Mouse (Mus musculus) kidney, postnatal 0 days (tissue): Measurements from ENCODE around the gene Oxa1l. TPM values are rescaled to one million over a fixed set of nuclear protein-coding genes. Genes with fewer than 3 reads are reported as not detected.
"Not testable (repeated sequence)": the region's sequence is repeated elsewhere in the genome, so short reads cannot be mapped to it uniquely, and the experiment has no call there.

Experiments
- ATAC-seq: fragments of 200-750 bp; cut with Nextera tagmentation; replicated peaks from 2 replicates; pipeline ENCODE4 v1.8.0; 2017; ENCODE audit warnings: low read depth, moderate number of reproducible peaks, moderate TSS enrichment, moderate library complexity; ENCODE audit not compliant: low FRiP score
- DNase-seq: peaks from one replicate; pipeline ENCODE4 v3.0.0-alpha.2; 2016; ENCODE audit warnings: low spot score
- H3K27ac ChIP-seq: fragments of 300-500 bp; sonication (generic); 2 replicates; pipeline ENCODE4 v1.5.1; 2014; ENCODE audit warnings: mild to moderate bottlenecking
- H3K27me3 ChIP-seq: fragments of 300-500 bp; sonication (generic); 2 replicates; pipeline ENCODE4 v1.6.1; 2014; ENCODE audit warnings: low read length, mixed read lengths; ENCODE audit not compliant: insufficient read depth
- H3K36me3 ChIP-seq: fragments of 300-500 bp; sonication (generic); 2 replicates; pipeline ENCODE4 v1.6.1; 2014; ENCODE audit warnings: low read length, mixed read lengths; ENCODE audit not compliant: insufficient read depth
- H3K4me1 ChIP-seq: fragments of 300-500 bp; sonication (generic); replicated peaks from 2 replicates; pipeline ENCODE4 v1.6.1; 2014; ENCODE audit warnings: antibody characterized with exemption, low read length, mixed read lengths; ENCODE audit not compliant: insufficient read depth
- H3K4me2 ChIP-seq: fragments of 300-500 bp; sonication (generic); 2 replicates; pipeline ENCODE4 v1.6.1; 2014; ENCODE audit warnings: mild to moderate bottlenecking, low read length, moderate library complexity, mixed read lengths
- H3K4me3 ChIP-seq: fragments of 300-500 bp; sonication (generic); replicated peaks from 2 replicates; pipeline ENCODE4 v1.5.1; 2014; ENCODE audit warnings: low read depth, low read length
- H3K9ac ChIP-seq: fragments of 300-500 bp; sonication (generic); 2 replicates; pipeline ENCODE4 v1.6.1; 2014; ENCODE audit warnings: low read depth, low read length
- H3K9me3 ChIP-seq: fragments of 300-500 bp; sonication (generic); replicated peaks from 2 replicates; pipeline ENCODE4 v1.6.1; 2016; ENCODE audit warnings: low read length, inconsistent platforms, mixed read lengths
- CTCF ChIP-seq: IDR thresholded peaks from 2 replicates; pipeline ENCODE4 v1.5.1; 2016; ENCODE audit warnings: antibody characterized with exemption, low read depth, mild to moderate bottlenecking, moderate library complexity
- WGBS: fragments of 180-500 bp; shearing (Covaris S2); extraction: QIAGEN DNeasy Blood & Tissue Kit; methylation state at CpG from one replicate; pipeline ENCODE4 v1.1.7; 2014; 5-methylcytosine and 5-hydroxymethylcytosine counted together
- polyA plus RNA-seq: library from polyadenylated mRNA; unstranded; fragments of >200 nt; fragmentation: Nextera tagmentation; extraction: Ambion mirVana; gene quantifications from 2 replicates; pipeline ENCODE4 v1.2.1, GENCODE M21; 2015

Oxa1l gene
- polyA plus RNA-seq, 1 experiment from 2014 or later = 57.6 TPM

DNA sequence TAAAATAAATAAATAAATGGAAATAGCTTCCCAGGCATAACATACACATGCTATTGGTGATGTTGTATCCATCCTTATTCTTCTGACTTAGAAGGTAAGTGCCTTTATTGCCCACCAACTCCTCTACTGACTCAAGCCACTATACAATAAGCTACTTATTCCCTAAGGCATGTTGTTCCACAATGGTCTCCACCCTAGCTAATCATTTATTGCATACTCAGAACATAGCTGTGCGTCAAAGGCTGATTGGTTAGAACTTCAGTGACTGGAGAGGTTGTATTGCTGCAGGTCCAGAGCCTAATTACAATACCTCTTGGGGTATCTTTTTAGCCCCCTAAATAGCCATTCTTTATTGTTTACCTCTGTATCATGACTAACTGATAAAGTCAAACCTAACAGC lies 29.5 kb upstream of the Oxa1l start:
- Histone ChIP-seq H3K9me3 (no peaks in the 10 kb centered on the region), H3K27me3 (no peaks in the 10 kb centered on the region), H3K36me3 (no peaks in the 10 kb centered on the region), H3K4me3 (no peak overlapping the region), H3K4me2 (no peak overlapping the region), H3K4me1 (no peaks in the 10 kb centered on the region), H3K27ac (no peak overlapping the region), H3K9ac (no peak overlapping the region)
- TF ChIP-seq CTCF = no peak
- 81% methylated on average over 1 of the region's 1 CpGs for WGBS
- DNase-seq (no peak), ATAC-seq (no peak)

DNA sequence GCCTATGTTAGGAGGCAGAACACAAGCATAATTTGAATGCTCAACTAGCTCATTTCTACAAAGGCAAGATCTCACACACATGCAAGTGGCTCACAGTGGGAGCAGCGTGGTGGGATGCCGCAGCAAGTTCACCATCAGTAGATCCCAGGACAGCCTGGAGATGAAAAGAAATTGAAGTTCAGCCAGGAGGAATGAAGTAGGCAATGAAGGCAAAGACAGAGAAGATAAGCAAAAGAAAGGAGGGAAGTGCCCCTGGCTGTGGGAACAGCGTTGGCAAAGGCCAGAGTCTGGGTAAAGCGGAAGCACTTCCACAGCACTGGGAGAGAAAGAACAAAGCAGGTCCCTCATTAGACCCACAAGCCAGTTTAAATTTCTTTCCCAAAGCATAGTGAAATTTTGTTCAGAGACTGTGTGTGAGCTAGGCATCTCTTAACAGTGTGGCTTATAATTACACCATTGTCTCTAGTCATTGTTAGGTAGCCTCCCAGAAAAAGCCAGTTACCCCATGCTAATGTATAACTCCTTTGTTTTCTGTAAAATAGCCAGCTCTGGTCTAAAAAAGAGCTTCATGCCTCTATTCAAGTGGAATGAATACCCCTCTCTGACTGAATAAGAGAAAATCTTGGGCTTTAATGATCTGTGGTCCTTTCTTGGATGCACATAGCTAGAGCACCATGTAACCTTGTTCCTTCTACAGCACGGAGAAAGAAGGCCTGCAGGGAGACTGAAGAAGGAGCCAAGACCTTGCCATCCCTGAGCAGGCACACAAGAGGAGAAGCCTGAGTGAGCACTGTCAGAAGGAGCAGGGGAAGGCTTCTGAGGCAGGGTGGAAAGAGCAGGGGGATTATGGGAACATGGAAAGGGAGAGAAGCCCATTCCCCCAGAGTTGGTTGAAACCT lies 28.2 kb upstream of the Oxa1l start:
- no peak for ATAC-seq
- Histone ChIP-seq H3K4me2 (no peak overlapping the region), H3K9me3 (no peaks in the 10 kb centered on the region), H3K4me1 (no peaks in the 10 kb centered on the region), H3K4me3 (no peak overlapping the region), H3K27ac (no peak overlapping the region), H3K9ac (no peak overlapping the region), H3K27me3 (no peaks in the 10 kb centered on the region), H3K36me3 (no peaks in the 10 kb centered on the region)
- no peak for DNase-seq
- 81% methylated on average over 5 of the region's 5 CpGs for WGBS
- TF ChIP-seq CTCF = no peak

DNA sequence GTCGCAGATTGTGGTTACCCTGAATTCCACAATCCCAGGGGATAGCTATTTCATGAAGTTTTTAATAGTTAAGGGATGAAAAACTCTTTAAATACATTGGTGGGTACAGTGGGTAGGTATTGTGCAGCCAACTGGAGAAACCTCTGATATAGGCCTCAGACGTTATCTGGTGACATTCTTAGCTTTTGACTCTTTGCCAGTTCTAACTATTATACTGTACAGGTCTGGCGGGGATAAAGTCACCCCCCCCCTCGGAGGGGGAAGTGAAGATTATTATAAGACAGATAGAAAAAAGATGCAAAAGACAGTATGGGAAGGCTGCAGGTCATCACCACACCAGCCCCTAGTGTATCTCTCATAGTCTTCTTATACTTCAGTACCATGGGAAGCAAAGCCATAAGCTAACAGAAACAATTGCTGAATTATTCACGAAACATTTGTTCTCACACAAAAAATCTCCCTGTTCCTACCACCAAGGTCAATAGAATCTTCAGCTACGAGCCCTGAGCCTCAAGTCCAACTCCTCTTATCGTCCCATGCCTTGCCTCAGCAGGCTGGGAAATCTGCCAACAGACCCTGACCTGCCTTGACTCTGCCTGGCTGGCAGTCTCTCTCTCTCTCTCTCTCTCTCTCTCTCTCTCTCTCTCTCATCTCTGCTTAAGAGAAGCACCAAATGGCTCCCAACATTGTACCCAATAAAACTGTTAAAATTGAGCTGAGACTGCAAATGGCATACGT lies 27.0 kb upstream of the Oxa1l start:
- Histone ChIP-seq H3K9ac (no peak overlapping the region), H3K9me3 (no peaks in the 10 kb centered on the region), H3K4me3 (no peak overlapping the region), H3K4me1 (no peaks in the 10 kb centered on the region), H3K36me3 (no peaks in the 10 kb centered on the region), H3K27me3 (no peaks in the 10 kb centered on the region), H3K4me2 (no peak overlapping the region), H3K27ac (no peak overlapping the region)
- ATAC-seq (no peak; the same call in 1 of the 2 replicates), DNase-seq (no peak)
- 50% methylated on average over 8 of the region's 8 CpGs for WGBS
- TF ChIP-seq CTCF = no peak

- WGBS = 73% methylated on average over 7 of the region's 7 CpGs
- Histone ChIP-seq H3K9me3 (no peaks in the 10 kb centered on the region), H3K4me2 (no peak overlapping the region), H3K4me3 (no peak overlapping the region), H3K27me3 (no peaks in the 10 kb centered on the region), H3K4me1 (no peaks in the 10 kb centered on the region), H3K27ac (no peak overlapping the region), H3K9ac (no peak overlapping the region), H3K36me3 (no peaks in the 10 kb centered on the region)
- no peak for TF ChIP-seq CTCF
- DNase-seq = no peak
- no peak for ATAC-seq
Measured at GRCm38 (mm10) chr14:54340836-54341235, 19.8 kb upstream of the Oxa1l start.

DNA sequence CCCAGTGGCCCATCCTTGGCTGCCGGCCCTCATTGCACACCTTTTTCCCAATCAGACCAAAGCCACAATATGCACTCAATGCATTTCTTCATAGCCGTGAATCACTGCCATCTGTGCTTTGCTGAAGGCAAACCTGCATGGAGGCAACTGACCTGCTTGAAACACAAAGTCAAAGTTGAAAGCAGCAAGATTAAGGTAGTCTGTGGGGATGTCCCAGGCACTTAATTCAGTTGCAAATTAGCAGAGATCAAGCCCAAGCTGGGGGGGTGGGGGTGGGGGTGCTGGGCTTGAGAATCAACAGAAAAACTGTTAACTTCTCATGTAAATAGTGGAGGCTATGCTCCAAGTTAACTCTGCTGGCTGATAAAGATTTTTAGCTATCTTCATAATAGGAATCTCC lies 18.8 kb upstream of the Oxa1l start:
- not testable (repeated sequence) for ATAC-seq, H3K4me3 ChIP-seq, H3K27ac ChIP-seq, H3K4me2 ChIP-seq, DNase-seq, H3K36me3 ChIP-seq, H3K4me1 ChIP-seq, H3K9ac ChIP-seq, H3K27me3 ChIP-seq, H3K9me3 ChIP-seq
- whole genome bisulfite sequencing = 48% methylated on average over 2 of the region's 2 CpGs

DNA sequence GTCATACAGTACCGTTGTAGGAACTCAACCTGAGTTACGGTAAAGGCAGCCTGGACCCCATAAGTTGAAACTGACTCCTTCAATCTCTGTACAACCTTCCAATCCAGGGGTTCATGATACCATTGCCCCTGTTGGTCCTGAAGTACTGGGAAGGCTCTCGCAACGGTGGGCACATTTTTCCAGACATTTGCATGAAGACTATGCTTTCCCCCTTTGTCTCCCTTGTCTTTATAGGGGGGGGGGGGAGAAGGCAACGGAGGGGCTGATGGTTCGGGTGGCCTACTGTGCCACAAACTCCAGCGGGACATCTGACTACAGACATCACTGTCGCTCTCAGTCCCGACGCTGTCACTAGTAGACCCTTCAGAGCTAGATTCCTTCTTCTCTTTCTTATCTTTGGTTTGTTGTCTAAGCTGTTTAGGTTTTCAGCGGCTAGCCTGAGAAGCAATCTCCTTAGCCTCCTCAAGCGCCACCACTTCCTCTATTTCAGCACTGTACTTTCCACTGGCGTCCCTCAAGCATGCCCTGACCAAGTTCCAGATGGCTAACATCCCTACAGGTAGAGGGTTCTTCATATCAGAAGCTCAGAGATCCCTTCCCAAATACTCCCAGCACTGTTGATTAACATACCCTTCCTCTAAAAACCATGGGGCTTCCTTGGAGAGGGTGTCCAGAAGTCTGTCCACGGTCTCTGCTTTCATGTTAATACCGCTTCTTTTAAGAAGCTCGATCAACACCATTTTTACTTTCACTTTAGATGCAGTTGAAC lies 9.7 kb upstream of the Oxa1l start:
- ATAC-seq, H3K27ac ChIP-seq, H3K4me2 ChIP-seq, H3K4me1 ChIP-seq, H3K9me3 ChIP-seq, H3K27me3 ChIP-seq, H3K9ac ChIP-seq, H3K36me3 ChIP-seq, DNase-seq, H3K4me3 ChIP-seq: not testable (repeated sequence)
- 94% methylated on average over 16 of the region's 16 CpGs for WGBS
